In the genomic region with DNA sequence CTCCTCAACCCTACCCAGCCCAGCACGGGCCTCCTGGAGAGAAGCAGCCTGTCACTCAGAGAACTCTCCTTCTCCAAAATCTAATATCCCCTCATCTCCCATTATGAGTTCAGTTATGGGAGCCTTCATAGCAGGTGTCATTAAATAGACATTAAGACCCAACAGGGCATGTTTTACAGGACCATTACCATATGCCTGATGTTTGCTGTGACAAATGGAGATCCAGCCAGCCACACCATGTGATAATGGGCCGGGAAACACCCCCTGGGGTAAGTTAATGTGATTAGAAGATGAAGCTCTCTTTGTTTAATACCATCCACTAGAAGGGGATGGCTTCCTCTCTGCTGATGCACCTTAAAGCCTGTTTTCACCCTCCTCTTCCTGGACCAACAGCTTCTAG, we compare ENCODE assay signal across 23 mouse cellular contexts.
"Had no signal": no experiment of that assay in that cellular context is flagged by ENCODE, and none has a peak within 500 bp of the region (broad histone marks: within the 10 kb centered on the region; RNA-seq: fewer than 3 reads in every experiment).

No protein-coding gene starts in this region.

- H3K9ac ChIP-seq: heart, embryonic 12.5 days; intestine, embryonic 15.5 days; limb, embryonic 12.5 days had no signal

- H3K4me3 ChIP-seq: gastrocnemius, adult 2 months; heart, embryonic 10.5 days; heart, embryonic 12.5 days; intestine, embryonic 15.5 days; layer of hippocampus, adult 2 months; left cerebral cortex, adult 2 months; limb, embryonic 10.5 days; limb, embryonic 12.5 days had no signal

- DNase-seq: gastrocnemius, adult 2 months; gastrocnemius, postnatal 10 days; gastrocnemius, postnatal 25 days; heart, adult 18-20 months; heart, postnatal 10 days; heart, postnatal 4 days; kidney, adult 18-20 months; kidney, adult 8-10 months; kidney, postnatal 10 days; kidney, postnatal 25 days; kidney, postnatal 4 days; liver had no signal

- ATAC-seq: forebrain, embryonic 16.5 days; inflammation-experienced regulatory T-cells, adult 6 months; intestine, embryonic 15.5 days; intestine, postnatal 0 days had no signal

- H3K27me3 ChIP-seq: heart, embryonic 12.5 days; intestine, embryonic 15.5 days; limb, embryonic 12.5 days had no signal

- H3K4me1 ChIP-seq: heart, embryonic 10.5 days; heart, embryonic 12.5 days; intestine, embryonic 15.5 days; limb, embryonic 10.5 days; limb, embryonic 12.5 days had no signal

- H3K9me3 ChIP-seq: heart, embryonic 10.5 days; heart, embryonic 12.5 days; intestine, embryonic 15.5 days; limb, embryonic 10.5 days; limb, embryonic 12.5 days had no signal

- H3K36me3 ChIP-seq: heart, embryonic 10.5 days; heart, embryonic 12.5 days; intestine, embryonic 15.5 days; limb, embryonic 10.5 days; limb, embryonic 12.5 days had no signal

- H3K4me2 ChIP-seq: heart, embryonic 12.5 days; intestine, embryonic 15.5 days; limb, embryonic 12.5 days; liver, embryonic 11.5 days had no signal

- H3K27ac ChIP-seq: gastrocnemius, adult 2 months; heart, embryonic 10.5 days; intestine, embryonic 15.5 days; layer of hippocampus, adult 2 months; left cerebral cortex, adult 2 months; limb, embryonic 10.5 days; limb, embryonic 12.5 days had no signal
